Mouse (Mus musculus) testis, adult 2 months (tissue): ENCODE measurements around the gene Pycard. TPM values are rescaled to one million over a fixed set of nuclear protein-coding genes. Genes with fewer than 3 reads are reported as not detected.
"Not testable (repeated sequence)": the region's sequence is repeated elsewhere in the genome, so short reads cannot be mapped to it uniquely, and the experiment has no call there.

Source experiments
- H3K27ac ChIP-seq: fragments of 200-500 bp; 2 replicates; pipeline ENCODE4 v1.5.1; 2012; ENCODE audit warnings: low read depth, low read length; ENCODE audit not compliant: control insufficient read depth, insufficient read depth
- H3K27me3 ChIP-seq: fragments of 200-500 bp; 2 replicates; pipeline ENCODE4 v1.6.1; 2012; ENCODE audit warnings: mild to moderate bottlenecking, low read length, moderate library complexity; ENCODE audit not compliant: control insufficient read depth, insufficient read depth
- H3K36me3 ChIP-seq: fragments of 200-500 bp; 2 replicates; pipeline ENCODE4 v1.6.1; 2012; ENCODE audit warnings: mild to moderate bottlenecking, low read length; ENCODE audit not compliant: control insufficient read depth, insufficient read depth
- H3K4me1 ChIP-seq: fragments of 200-500 bp; 2 replicates; pipeline ENCODE4 v1.6.1; 2012; ENCODE audit warnings: low read length; ENCODE audit not compliant: control insufficient read depth, insufficient read depth
- H3K4me3 ChIP-seq: fragments of 200-500 bp; 2 replicates; pipeline ENCODE4 v1.5.1; 2012; ENCODE audit warnings: low read depth, mild to moderate bottlenecking, low read length, moderate library complexity, mixed read lengths; ENCODE audit not compliant: control insufficient read depth
- CTCF ChIP-seq: fragments of 200-500 bp; IDR thresholded peaks from 2 replicates; pipeline ENCODE4 v1.5.1; 2012; ENCODE audit warnings: low read depth, mild to moderate bottlenecking, inconsistent platforms, low read length, moderate library complexity; ENCODE audit not compliant: control insufficient read depth, insufficient read depth, insufficient replicate concordance
- POLR2A ChIP-seq: fragments of 200-500 bp; IDR thresholded peaks from 2 replicates; pipeline ENCODE4 v1.6.1; 2012; ENCODE audit warnings: low read depth, mild to moderate bottlenecking, inconsistent platforms, low read length, moderate library complexity; ENCODE audit not compliant: control insufficient read depth
- polyA plus RNA-seq: library from polyadenylated mRNA; depleted of rRNA; stranded (reverse); fragments of >200 nt; gene quantifications from 2 replicates; pipeline ENCODE4 v1.2.3, GENCODE M21; 2012; rRNA removed

The Pycard gene
- polyA plus RNA-seq: 2.9 and 3.1 TPM in 2 replicates

DNA sequence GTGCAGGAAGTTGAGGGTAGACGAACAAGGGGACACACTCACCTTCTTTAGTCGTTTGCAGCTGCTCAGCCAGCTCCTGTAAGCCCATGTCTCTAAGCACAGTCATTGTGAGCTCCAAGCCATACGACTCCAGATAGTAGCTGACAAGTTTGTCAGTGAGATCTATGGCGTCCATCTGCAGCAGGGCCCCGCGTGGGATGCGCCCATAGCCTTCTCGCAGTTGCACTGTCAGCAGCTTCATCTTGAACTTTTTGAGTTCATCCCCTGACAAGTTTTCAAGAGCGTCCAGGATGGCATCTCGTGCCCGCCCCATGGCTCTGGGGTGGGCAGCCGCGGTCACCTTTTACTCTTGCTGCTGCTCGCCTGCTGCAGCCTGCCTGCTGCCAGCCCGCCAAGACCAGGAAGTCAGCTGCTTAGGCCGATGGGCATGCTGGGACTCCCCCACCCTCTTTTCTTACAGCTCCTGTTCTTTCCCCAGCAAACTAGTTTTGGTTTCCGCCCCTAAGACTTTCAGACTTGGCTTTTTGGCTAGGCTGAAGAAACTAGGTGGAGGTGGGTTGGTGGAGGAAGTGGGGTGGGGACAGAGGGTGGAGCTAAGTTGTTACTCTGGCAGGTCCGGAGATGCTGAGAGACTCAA is at the start of gene Pycard:
TSS of gene Pycard (minus strand) at position 527 of the 637 bp plus-strand sequence.
- Histone ChIP-seq H3K4me3 (no peak within 1 kb of the TSS), H3K27ac (no peak within 1 kb of the TSS), H3K4me1 (no peaks in the 10 kb centered on the region), H3K36me3 (no peaks in the 10 kb centered on the region; the same call in 1 of the 2 replicates), H3K27me3 (no peaks in the 10 kb centered on the region)
- TF ChIP-seq CTCF (no peak), POLR2A (no peak)

- not testable (repeated sequence) for H3K27ac ChIP-seq, H3K27me3 ChIP-seq, H3K36me3 ChIP-seq, H3K4me1 ChIP-seq, H3K4me3 ChIP-seq
These were observed 48.6 kb upstream of the Pycard start for GRCm38 (mm10) chr7:128042161-128042820.

- TF ChIP-seq CTCF: no peak
- TF ChIP-seq POLR2A: no peak
- no peaks in the 10 kb centered on the region for H3K36me3 ChIP-seq
- no peak overlapping the region for H3K27ac ChIP-seq
- H3K27me3 ChIP-seq: no peaks in the 10 kb centered on the region
- H3K4me1 ChIP-seq: no peaks in the 10 kb centered on the region
- no peak overlapping the region for H3K4me3 ChIP-seq
These were observed 39.9 kb upstream of the Pycard start for GRCm38 (mm10) chr7:128033616-128034015.

DNA sequence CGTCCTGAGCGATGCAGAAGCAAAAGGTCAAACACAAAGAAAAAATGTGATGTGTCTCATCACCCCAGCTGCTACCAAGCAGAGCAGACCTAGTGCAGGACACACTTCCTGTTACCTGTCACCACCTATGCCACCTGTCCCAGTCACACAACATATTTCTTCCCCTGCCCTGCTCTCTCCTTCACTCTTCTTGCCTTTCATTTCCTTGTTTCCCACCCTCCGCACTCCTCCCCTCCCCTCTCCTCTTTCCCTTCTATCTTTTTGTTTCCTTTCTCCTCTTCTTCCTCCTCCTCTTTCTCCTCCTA is 39.3 kb upstream of the Pycard start:
- H3K4me3 ChIP-seq: no peak overlapping the region
- TF ChIP-seq CTCF (no peak), POLR2A (no peak)
- no peaks in the 10 kb centered on the region for H3K4me1 ChIP-seq
- no peak overlapping the region for H3K27ac ChIP-seq
- H3K36me3 ChIP-seq: no peaks in the 10 kb centered on the region
- no peaks in the 10 kb centered on the region for H3K27me3 ChIP-seq

- Histone ChIP-seq H3K27ac (no peak overlapping the region), H3K4me1 (no peaks in the 10 kb centered on the region), H3K36me3 (no peaks in the 10 kb centered on the region), H3K27me3 (no peaks in the 10 kb centered on the region), H3K4me3 (no peak overlapping the region)
- TF ChIP-seq POLR2A: no peak
- no peak for TF ChIP-seq CTCF
These were observed 38.8 kb upstream of the Pycard start for GRCm38 (mm10) chr7:128032290-128032988.

- Histone ChIP-seq H3K27ac (no peak overlapping the region), H3K36me3 (no peaks in the 10 kb centered on the region), H3K4me1 (no peaks in the 10 kb centered on the region), H3K4me3 (no peak overlapping the region), H3K27me3 (no peaks in the 10 kb centered on the region)
- TF ChIP-seq POLR2A (no peak), CTCF (no peak)
These were observed 37.8 kb upstream of the Pycard start for GRCm38 (mm10) chr7:128031403-128031976.

DNA sequence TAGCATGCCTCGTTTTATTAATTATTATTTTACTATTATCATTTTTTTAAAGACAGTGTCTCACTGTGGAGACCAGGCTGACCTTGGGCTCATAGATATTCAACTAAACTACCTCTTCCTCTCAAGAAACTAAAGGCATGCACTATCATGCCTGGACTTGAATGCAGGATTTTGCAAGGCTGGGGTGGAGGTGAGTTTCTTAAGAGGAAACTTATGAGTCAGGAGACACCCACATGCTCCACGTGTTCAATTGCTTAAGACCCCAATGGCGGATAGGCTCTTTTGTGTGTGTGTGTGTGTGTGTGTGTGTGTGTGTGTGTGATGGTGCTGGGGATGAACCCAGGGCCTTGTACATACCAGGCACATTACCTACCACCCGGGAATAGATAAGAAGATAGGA is 31.7 kb upstream of the Pycard start:
- Histone ChIP-seq H3K27me3 (no peaks in the 10 kb centered on the region), H3K4me3 (no peak overlapping the region), H3K4me1 (no peaks in the 10 kb centered on the region), H3K36me3 (no peaks in the 10 kb centered on the region), H3K27ac (no peak overlapping the region)
- TF ChIP-seq POLR2A (no peak), CTCF (no peak)
